Mouse (Mus musculus) C2C12 (cell line): Measurements from ENCODE around the gene Fjx1. TPM values are rescaled to one million over a fixed set of nuclear protein-coding genes. Genes with fewer than 3 reads are reported as not detected.
A peak's percentile ranks its signal among the peaks of the same experiment; 100 is the strongest.

Experiments
- H3K27me3 ChIP-seq: one replicate; pipeline ENCODE4 v1.6.1; 2011; ENCODE audit not compliant: control insufficient read depth, insufficient read depth, insufficient read length
- H3K36me3 ChIP-seq: one replicate; pipeline ENCODE4 v1.6.1; 2011; ENCODE audit not compliant: control insufficient read depth, insufficient read depth
- H3K4me3 ChIP-seq: one replicate; pipeline ENCODE4 v1.5.1; 2011; ENCODE audit warnings: mild to moderate bottlenecking, control low read depth; ENCODE audit not compliant: poor library complexity, insufficient read depth, severe bottlenecking
- H3K79me2 ChIP-seq: one replicate; pipeline ENCODE4 v1.6.1; 2011; ENCODE audit not compliant: control insufficient read depth, insufficient read depth
- H3K79me3 ChIP-seq: one replicate; pipeline ENCODE4 v1.6.1; 2011; ENCODE audit warnings: low read depth, control low read depth
- H3ac ChIP-seq: one replicate; pipeline ENCODE3; 2011; ENCODE audit warnings: low read depth; ENCODE audit not compliant: control insufficient read depth, insufficient read length
- CEBPB ChIP-seq: IDR thresholded peaks from one replicate; pipeline ENCODE4 v1.6.1; 2011; ENCODE audit warnings: low read depth, mild to moderate bottlenecking, control low read depth, moderate library complexity
- CTCF ChIP-seq: IDR thresholded peaks from one replicate; pipeline ENCODE4 v1.5.1; 2011; ENCODE audit not compliant: control insufficient read depth, insufficient read depth, insufficient read length
- FOSL1 ChIP-seq: IDR thresholded peaks from one replicate; pipeline ENCODE4 v1.8.0; 2011; ENCODE audit warnings: mild to moderate bottlenecking, low read length; ENCODE audit not compliant: poor library complexity, insufficient read depth, severe bottlenecking
- MAX ChIP-seq: IDR thresholded peaks from one replicate; pipeline ENCODE4 v1.6.1; 2011; ENCODE audit warnings: mild to moderate bottlenecking, control low read depth
- MYOD1 ChIP-seq: IDR thresholded peaks from one replicate; pipeline ENCODE4 v1.6.1; 2011; ENCODE audit warnings: low read depth; ENCODE audit not compliant: control insufficient read depth, insufficient read length
- MYOG ChIP-seq: IDR thresholded peaks from one replicate; pipeline ENCODE4 v1.6.1; 2011; ENCODE audit not compliant: control insufficient read depth, insufficient read length; ENCODE audit errors: extremely low read depth
- USF1 ChIP-seq: IDR thresholded peaks from one replicate; pipeline ENCODE4 v1.6.1; 2011; ENCODE audit warnings: low read depth, mild to moderate bottlenecking, control low read depth, moderate library complexity
- long read RNA-seq, 2 experiments: library from polyadenylated mRNA; unstranded; transcript quantifications; one replicate each; pipeline ENCODE4 v2.0.0; 2019 to 2020
- polyA plus RNA-seq: library from polyadenylated mRNA; unstranded; fragments of >200 nt; fragmentation: generic; extraction: Trizol; gene quantifications from one replicate; pipeline ENCODE4 v1.2.1, GENCODE M21; 2012; ENCODE audit warnings: missing spikeins

Fjx1 gene
- 0.70 TPM for polyA plus RNA-seq
- long read RNA-seq, experiment 1, result 0 reads
- long read RNA-seq, experiment 2, result 0 reads

GRCm38 (mm10) chr2:102451671-102452549, at the start of gene Fjx1:
TSS of gene Fjx1 (minus strand) at chr2:102452499.
- Histone ChIP-seq H3K27me3 (peaks cover 21% of the 10 kb centered on the region), H3K79me2 (no peaks in the 10 kb centered on the region), H3K4me3 (no peak within 1 kb of the TSS), H3ac (peak within 1 kb of the TSS; percentile 33), H3K36me3 (no peaks in the 10 kb centered on the region), H3K79me3 (no peaks in the 10 kb centered on the region)
- TF ChIP-seq MYOG, result no peak
- TF ChIP-seq MAX, result no peak
- TF ChIP-seq MYOD1, result no peak
- TF ChIP-seq CTCF, result no peak
- TF ChIP-seq FOSL1, result no peak
- no peak for TF ChIP-seq CEBPB
- TF ChIP-seq USF1, result no peak

DNA sequence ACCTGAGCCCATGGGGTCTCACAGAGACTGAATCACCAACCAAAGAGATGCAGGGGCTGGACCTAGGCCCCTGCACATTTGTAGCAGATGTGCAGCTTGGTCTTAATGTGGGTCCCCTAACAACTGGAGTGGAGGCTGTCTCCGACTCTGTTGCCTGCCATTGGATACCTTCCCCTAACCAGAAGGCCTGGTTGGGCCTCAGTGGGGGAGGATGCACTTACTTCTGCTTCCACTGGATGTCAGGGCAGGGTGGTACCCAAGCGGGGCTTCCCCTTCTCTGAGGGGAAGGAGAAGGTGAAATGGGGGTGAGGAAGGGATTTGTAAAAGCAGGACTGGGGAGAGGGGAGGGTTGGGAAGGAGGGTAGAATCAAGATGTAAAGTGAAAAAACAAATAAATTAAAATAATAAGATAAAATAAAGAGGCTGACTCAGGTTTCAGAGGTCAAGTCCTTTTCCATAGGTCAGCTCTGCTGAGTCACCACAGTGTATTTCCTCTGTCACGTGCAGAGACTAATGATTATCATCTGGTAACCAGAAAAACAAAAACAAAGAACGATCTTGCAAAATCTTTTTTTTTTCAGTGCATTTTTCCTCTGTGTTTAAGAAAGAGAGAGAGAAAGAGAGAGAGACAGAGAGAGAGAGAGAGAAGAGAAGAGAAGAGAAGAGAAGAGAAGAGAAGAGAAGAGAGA, 47.8 kb upstream of the Fjx1 start:
- no peaks in the 10 kb centered on the region for H3K27me3 ChIP-seq
- H3K79me2 ChIP-seq, result no peaks in the 10 kb centered on the region
- TF ChIP-seq MAX, result no peak
- no peak for TF ChIP-seq MYOD1
- TF ChIP-seq USF1, result peak; percentile 22
- no peak overlapping the region for H3ac ChIP-seq
- H3K36me3 ChIP-seq, result no peaks in the 10 kb centered on the region
- no peaks in the 10 kb centered on the region for H3K79me3 ChIP-seq
- no peak overlapping the region for H3K4me3 ChIP-seq

DNA sequence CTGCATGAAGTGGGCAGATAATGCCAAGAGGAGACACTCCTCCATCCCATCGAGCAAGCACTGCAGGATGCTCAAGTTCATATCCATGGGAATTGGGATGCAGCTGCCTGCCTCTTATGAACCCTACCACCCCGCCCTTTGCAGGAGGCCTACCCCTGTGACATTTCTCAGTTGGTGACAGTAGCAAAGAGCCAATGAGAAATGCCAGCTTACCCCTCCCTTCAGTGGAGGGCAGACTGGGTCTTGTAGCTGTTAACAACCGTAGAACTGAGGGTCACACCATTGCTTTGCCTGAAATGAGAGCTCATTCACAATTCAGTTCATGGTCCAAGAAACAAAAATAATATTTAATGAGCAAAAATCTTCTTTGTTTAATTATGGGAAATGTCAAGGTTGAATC, 28.4 kb upstream of the Fjx1 start:
- TF ChIP-seq CEBPB, result no peak
- TF ChIP-seq FOSL1, result no peak
- no peak for TF ChIP-seq MYOD1
- TF ChIP-seq CTCF, result no peak
- TF ChIP-seq MYOG, result no peak
- TF ChIP-seq USF1, result no peak
- no peak for TF ChIP-seq MAX
- Histone ChIP-seq H3K4me3 (no peak overlapping the region), H3ac (no peak overlapping the region), H3K79me2 (no peaks in the 10 kb centered on the region), H3K36me3 (no peaks in the 10 kb centered on the region), H3K79me3 (no peaks in the 10 kb centered on the region), H3K27me3 (peaks cover 12% of the 10 kb centered on the region)

- no peaks in the 10 kb centered on the region for H3K36me3 ChIP-seq
- peaks cover 10% of the 10 kb centered on the region for H3K27me3 ChIP-seq
- no peak overlapping the region for H3K4me3 ChIP-seq
- TF ChIP-seq FOSL1, result no peak
- no peak for TF ChIP-seq CEBPB
- TF ChIP-seq MYOD1, result no peak
- TF ChIP-seq CTCF, result no peak
- TF ChIP-seq MYOG, result no peak
- TF ChIP-seq MAX, result no peak
- TF ChIP-seq USF1, result no peak
- no peaks in the 10 kb centered on the region for H3K79me3 ChIP-seq
- H3ac ChIP-seq, result no peak overlapping the region
- no peaks in the 10 kb centered on the region for H3K79me2 ChIP-seq
These were observed 23.8 kb upstream of the Fjx1 start for GRCm38 (mm10) chr2:102476101-102476500.

- Histone ChIP-seq H3K79me2 (no peaks in the 10 kb centered on the region), H3ac (no peak overlapping the region), H3K36me3 (no peaks in the 10 kb centered on the region), H3K4me3 (no peak overlapping the region), H3K27me3 (peaks cover 11% of the 10 kb centered on the region), H3K79me3 (no peaks in the 10 kb centered on the region)
- TF ChIP-seq CEBPB, result no peak
- TF ChIP-seq USF1, result no peak
- no peak for TF ChIP-seq MYOG
- TF ChIP-seq MYOD1, result no peak
- no peak for TF ChIP-seq FOSL1
- TF ChIP-seq CTCF, result no peak
- no peak for TF ChIP-seq MAX
These were observed 16.3 kb upstream of the Fjx1 start for GRCm38 (mm10) chr2:102468645-102469044.

DNA sequence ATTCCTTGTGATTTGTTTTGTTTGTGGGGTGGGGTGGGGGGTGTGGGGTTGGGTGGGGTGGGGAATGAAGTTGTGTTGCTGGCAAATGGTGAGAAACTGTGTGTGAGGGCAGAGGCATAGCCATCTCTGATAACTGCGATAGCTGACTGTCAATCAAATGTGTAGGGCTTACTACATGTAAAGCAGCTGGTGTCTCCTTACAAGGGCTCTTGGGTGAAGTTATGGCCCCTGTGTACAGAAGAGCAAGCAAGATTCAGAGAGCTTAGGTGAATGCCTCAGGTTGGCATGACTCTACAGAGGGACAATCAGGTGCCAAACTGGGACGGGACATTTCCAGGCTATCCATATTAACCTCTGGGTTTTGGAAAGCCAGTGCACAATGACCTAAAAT, 12.0 kb upstream of the Fjx1 start:
- H3K79me3 ChIP-seq, result no peaks in the 10 kb centered on the region
- no peak for TF ChIP-seq USF1
- TF ChIP-seq CEBPB, result no peak
- TF ChIP-seq MYOD1, result no peak
- H3ac ChIP-seq, result no peak overlapping the region
- H3K4me3 ChIP-seq, result no peak overlapping the region
- no peaks in the 10 kb centered on the region for H3K79me2 ChIP-seq
- no peaks in the 10 kb centered on the region for H3K36me3 ChIP-seq
- peaks cover 12% of the 10 kb centered on the region for H3K27me3 ChIP-seq
